Mouse (Mus musculus): Measurements from ENCODE around the gene Zfp618. TPM values are rescaled to one million over a fixed set of nuclear protein-coding genes. Genes with fewer than 3 reads are reported as not detected.

The Zfp618 gene
- 0.41 TPM for total RNA-seq (2023)

GRCm38 (mm10) chr4:62965497-62966302 lies at the start of gene Zfp618:
TSS of gene Zfp618 (plus strand) at chr4:62965573.

GRCm38 (mm10) chr4:63154699-63155098 lies 189.3 kb downstream of the Zfp618 start, which contains the start of gene Ambp:
TSS of gene Ambp (minus strand) at chr4:63154799.

GRCm38 (mm10) chr4:63171969-63172685 lies 206.8 kb downstream of the Zfp618 start, which contains the start of gene Kif12:
TSS of gene Kif12 (minus strand) at chr4:63172131.

Other genes with a start within 250 kb of the Zfp618 start
- gene Ambp, start 189.2 kb downstream of the Zfp618 start, total RNA-seq (2023), result not detected
- not detected for gene Kif12, start 206.6 kb downstream of the Zfp618 start, total RNA-seq (2023)
- gene Col27a1, start 248.4 kb downstream of the Zfp618 start, total RNA-seq (2023), result 0.83 TPM